Mouse (Mus musculus): ENCODE results near the gene Alas2. TPM values are rescaled to one million over a fixed set of nuclear protein-coding genes. Genes with fewer than 3 reads are reported as not detected.
A peak's percentile ranks its signal among the peaks of the same experiment; 100 is the strongest.

Alas2 gene
- polyA plus RNA-seq, 1 experiment from 2014 or later = 31.0 TPM

DNA sequence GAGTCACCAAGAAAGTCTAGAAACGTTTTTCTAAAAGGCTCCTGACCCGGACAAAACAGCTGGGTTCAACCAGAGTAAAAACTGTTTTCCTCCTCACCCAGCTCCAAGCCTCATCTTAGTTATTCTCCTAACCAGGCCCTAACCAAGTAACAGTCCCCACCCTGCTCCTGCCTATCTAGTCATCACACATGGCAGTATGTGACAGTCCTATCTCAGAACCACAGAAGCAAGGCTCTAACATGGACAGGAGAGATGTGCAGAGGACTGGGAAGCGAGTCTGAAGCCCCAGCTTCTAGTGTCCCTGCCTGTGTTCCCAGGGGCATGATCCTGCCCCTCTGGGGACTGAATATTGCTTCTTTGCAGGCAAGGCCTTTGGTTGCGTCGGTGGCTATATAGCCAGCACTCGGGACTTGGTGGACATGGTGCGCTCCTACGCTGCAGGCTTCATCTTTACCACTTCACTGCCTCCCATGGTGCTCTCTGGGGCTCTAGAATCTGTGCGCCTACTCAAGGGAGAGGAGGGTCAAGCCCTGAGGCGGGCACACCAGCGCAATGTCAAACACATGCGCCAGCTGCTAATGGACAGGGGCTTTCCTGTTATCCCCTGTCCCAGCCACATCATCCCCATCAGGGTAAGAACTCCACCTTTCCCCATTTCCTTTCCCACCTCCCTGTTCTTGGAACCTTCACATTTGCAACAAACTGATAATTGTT, 17.6 kb downstream of the Alas2 start:
- ATAC-seq (ENCODE audit: insufficient number of reproducible peaks, insufficient read depth, low FRiP score, low TSS enrichment, low read depth) = no peak
- H3K4me3 ChIP-seq = no peak overlapping the region
- H3K4me1 ChIP-seq = no peaks in the 10 kb centered on the region

DNA sequence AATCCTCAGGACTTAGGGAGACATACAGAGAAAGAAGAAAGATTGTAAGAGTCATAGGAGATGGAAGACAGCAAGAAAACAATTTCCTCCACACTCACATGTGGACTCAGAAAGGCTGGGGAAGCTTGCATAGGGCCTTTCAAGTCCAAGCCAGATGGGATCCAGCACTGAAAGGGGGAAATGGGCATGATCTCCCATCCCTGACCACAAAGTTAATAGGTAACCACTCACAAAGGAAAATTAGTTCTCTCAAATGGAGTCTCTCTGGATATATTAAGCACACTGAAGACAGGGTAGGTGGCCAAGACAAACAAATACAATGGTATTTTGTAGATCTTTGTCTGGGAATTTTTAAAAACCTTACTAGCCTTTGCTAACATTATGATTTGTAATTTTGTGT, 34.7 kb downstream of the Alas2 start:
- Histone ChIP-seq H3K36me3 (peaks cover 31% of the 10 kb centered on the region), H3K4me1 (no peaks in the 10 kb centered on the region), H3K4me2 (no peak overlapping the region), H3K9me3 (no peaks in the 10 kb centered on the region), H3K9ac (no peak overlapping the region), H3K4me3 (no peak overlapping the region), H3K27me3 (peaks cover 3% of the 10 kb centered on the region; the same call in 1 of the 2 replicates), H3K27ac (no peak overlapping the region)
- ATAC-seq (ENCODE audit: insufficient number of reproducible peaks, insufficient read depth, low FRiP score, low TSS enrichment, low read depth) = no peak

More for the DNA sequence above, 17.6 kb downstream of the Alas2 start:
- Histone ChIP-seq H3K36me3 (0 out of 2 replicates have a peak, but pooled peaks cover 2% of the 10 kb centered on the region), H3K9me3 (no peaks in the 10 kb centered on the region), H3K4me2 (no peak overlapping the region), H3K27ac (no peak overlapping the region), H3K9ac (no peak overlapping the region), H3K27me3 (peaks cover 27% of the 10 kb centered on the region)
- WGBS = 84% methylated on average over 12 of the region's 12 CpGs

DNA sequence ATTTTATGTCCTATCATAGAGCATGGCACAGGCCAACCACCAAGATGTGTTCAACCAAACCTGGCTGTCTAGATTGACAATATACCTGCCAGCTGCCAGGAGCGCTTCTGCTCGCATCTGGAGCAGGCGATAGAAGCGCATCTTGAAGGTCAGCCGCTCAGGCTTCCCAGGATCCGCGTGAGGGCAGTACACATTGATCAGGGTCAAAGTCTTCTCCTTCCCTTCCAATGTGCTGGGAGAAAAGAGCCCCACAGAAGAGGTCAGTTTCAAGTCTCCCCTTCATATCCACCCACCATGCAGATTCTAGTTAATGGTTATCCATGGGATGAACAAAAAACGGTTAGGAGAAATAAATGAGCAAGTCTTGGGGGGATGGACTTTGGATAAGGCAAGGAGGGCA, 37.9 kb downstream of the Alas2 start:
- Histone ChIP-seq H3K4me3 (no peak overlapping the region), H3K4me1 (no peaks in the 10 kb centered on the region), H3K27me3 (peaks cover 17% of the 10 kb centered on the region; the same call in 1 of the 2 replicates), H3K27ac (no peak overlapping the region), H3K4me2 (no peak overlapping the region), H3K9me3 (no peaks in the 10 kb centered on the region), H3K9ac (no peak overlapping the region), H3K36me3 (peaks cover 31% of the 10 kb centered on the region)
- no peak for ATAC-seq (ENCODE audit: insufficient number of reproducible peaks, insufficient read depth, low FRiP score, low TSS enrichment, low read depth)
- WGBS = 95% methylated on average over 8 of the region's 8 CpGs

DNA sequence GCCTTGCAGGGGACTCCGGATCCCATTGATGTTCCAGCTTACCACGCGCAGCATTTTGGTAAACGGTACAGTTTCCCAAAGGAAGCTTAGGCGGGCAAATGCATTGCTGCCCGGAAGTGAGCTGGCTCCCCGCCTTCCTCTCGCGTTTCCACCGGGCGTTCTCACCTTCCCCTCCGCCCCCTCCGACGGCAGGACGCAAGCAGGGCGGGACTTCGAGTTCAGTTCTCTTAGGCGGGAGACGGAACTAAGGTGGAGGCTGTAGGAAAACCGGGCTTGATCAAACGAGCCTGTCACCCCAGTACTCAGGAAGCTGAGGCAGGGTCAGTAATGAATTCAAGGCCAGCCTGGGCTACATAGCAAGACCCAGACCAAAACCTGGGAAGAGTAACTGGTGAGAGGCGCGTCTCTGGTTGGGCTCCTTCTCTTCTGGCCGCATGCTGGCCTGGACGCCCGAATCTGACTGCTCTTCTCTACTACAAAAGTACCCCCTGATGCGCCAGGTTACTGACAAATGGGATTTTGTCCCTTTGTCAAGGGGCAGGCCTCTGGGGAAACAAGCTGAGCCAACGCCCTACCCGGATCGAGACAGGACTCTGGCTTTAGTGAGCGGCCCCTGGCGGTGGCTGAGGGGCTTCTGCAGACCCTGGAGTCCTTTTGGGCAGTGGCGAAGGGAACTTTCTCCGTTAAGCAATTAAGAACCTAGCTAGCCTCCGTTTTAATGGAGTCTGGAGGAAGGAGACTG, 41.0 kb downstream of the Alas2 start, which contains the start of gene Pfkfb1:
Gene Pfkfb1, plus strand, starts transcription at position 207 of the 742 bp plus-strand sequence.
- Histone ChIP-seq H3K27me3 (peaks cover 25% of the 10 kb centered on the region), H3K36me3 (peaks cover 17% of the 10 kb centered on the region), H3K4me1 (no peaks in the 10 kb centered on the region), H3K27ac (peak within 1 kb of the TSS; percentile 78), H3K9me3 (no peaks in the 10 kb centered on the region), H3K4me3 (peak within 1 kb of the TSS; percentile 56), H3K9ac (peak within 1 kb of the TSS; percentile 80), H3K4me2 (peak within 1 kb of the TSS; percentile 64)
- peak; percentile 88 for ATAC-seq (ENCODE audit: insufficient number of reproducible peaks, insufficient read depth, low FRiP score, low TSS enrichment, low read depth)
- WGBS = 25% methylated on average over 35 of the region's 35 CpGs

DNA sequence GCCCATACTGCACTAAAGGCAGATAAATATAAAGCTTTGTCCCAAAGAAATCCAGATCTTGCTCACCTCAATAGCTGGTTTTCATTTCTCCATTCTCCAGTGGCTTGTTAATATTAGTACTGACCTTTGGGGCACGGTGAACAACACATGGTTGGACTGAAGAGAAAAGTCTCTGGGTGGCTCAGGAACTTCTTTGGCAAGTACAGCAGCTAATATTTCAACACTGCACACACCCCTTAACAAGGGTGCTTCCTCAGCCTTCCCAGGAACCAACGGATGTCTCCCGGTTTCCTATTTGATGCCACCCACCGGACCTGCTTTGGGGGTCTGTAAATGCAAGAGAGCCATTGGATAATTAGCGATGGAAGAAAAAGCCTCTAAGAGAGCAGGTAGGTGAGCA, 42.5 kb downstream of the Alas2 start, which contains the start of gene Apex2:
Gene Apex2, minus strand, starts transcription at position 173 of the 400 bp plus-strand sequence.
- H3K4me3 ChIP-seq = peak within 1 kb of the TSS; percentile 56
- no peaks in the 10 kb centered on the region for H3K9me3 ChIP-seq
- no peak for ATAC-seq (ENCODE audit: insufficient number of reproducible peaks, insufficient read depth, low FRiP score, low TSS enrichment, low read depth)
- H3K4me1 ChIP-seq = no peaks in the 10 kb centered on the region
- H3K27ac ChIP-seq = no peak within 1 kb of the TSS
- 74% methylated on average over 5 of the region's 5 CpGs for WGBS
- H3K4me2 ChIP-seq = peak within 1 kb of the TSS; percentile 64
- H3K9ac ChIP-seq = no peak within 1 kb of the TSS
- H3K36me3 ChIP-seq = peaks cover 12% of the 10 kb centered on the region
- H3K27me3 ChIP-seq = peaks cover 28% of the 10 kb centered on the region

DNA sequence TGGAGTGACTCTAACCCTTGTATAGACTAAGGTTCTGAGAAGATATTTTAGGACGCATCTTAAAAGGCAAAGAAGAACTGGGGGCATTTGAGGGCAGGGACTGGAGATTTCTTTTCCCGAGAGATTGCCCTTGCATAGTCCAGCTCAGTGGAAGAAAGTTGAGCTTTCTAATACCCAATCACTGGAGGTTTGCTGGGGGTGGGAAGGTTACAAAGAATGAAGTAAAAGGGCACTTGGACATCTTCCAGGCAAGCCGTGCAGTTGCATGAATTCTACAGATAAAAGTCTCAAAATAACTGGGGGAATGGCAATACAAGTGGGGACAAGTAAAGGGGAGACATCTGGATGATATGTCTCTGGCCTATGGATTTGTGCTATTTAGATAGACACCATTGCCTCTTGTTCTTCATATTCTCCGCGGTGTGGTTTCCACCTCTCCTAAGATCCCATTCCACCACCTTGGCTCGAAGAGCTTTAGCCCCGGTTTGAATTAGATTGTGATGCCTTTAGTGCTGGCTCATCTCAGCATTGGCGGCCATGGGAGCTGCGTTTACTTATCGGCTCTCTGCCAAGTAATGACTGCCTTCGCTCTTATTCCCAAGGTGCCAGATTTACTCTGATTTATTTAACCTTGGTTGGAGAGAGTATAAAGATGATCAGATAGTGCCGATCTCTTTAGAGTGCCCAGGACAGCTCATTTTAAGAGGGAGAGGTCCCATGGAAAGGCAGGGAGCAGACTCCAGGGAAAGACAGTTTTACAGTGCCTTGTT, 46.3 kb downstream of the Alas2 start:
- Histone ChIP-seq H3K4me1 (no peaks in the 10 kb centered on the region), H3K4me3 (no peak overlapping the region), H3K9ac (no peak overlapping the region), H3K4me2 (no peak overlapping the region), H3K27me3 (peaks cover 18% of the 10 kb centered on the region), H3K27ac (no peak overlapping the region), H3K36me3 (no peaks in the 10 kb centered on the region), H3K9me3 (no peaks in the 10 kb centered on the region)
- 87% methylated on average over 12 of the region's 12 CpGs for WGBS
- ATAC-seq (ENCODE audit: insufficient number of reproducible peaks, insufficient read depth, low FRiP score, low TSS enrichment, low read depth) = no peak

DNA sequence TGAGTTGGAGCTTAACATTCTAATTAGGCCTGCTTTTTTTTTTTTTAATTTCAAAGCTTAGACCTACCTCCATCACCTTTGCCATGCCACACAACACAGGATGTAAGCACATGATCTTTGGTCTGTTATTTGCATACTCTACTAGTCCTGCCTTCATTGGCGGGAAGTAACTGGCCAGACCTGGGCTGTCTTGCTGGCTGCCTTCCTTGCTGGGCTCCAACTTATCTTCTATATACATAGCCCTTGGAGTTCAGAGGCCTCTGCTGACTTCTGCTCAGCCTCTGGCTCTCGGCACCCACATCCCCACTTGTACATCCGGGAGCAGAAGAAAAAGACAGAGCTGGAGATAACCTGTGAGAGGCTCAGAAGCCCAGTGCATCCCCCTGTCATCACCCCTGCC, 47.0 kb downstream of the Alas2 start:
- Histone ChIP-seq H3K4me2 (no peak overlapping the region), H3K27me3 (peaks cover 20% of the 10 kb centered on the region), H3K4me3 (no peak overlapping the region), H3K9ac (no peak overlapping the region), H3K27ac (no peak overlapping the region), H3K36me3 (no peaks in the 10 kb centered on the region), H3K4me1 (no peaks in the 10 kb centered on the region), H3K9me3 (no peaks in the 10 kb centered on the region)
- no peak for ATAC-seq (ENCODE audit: insufficient number of reproducible peaks, insufficient read depth, low FRiP score, low TSS enrichment, low read depth)
- 86% methylated on average over 3 of the region's 3 CpGs for WGBS

DNA sequence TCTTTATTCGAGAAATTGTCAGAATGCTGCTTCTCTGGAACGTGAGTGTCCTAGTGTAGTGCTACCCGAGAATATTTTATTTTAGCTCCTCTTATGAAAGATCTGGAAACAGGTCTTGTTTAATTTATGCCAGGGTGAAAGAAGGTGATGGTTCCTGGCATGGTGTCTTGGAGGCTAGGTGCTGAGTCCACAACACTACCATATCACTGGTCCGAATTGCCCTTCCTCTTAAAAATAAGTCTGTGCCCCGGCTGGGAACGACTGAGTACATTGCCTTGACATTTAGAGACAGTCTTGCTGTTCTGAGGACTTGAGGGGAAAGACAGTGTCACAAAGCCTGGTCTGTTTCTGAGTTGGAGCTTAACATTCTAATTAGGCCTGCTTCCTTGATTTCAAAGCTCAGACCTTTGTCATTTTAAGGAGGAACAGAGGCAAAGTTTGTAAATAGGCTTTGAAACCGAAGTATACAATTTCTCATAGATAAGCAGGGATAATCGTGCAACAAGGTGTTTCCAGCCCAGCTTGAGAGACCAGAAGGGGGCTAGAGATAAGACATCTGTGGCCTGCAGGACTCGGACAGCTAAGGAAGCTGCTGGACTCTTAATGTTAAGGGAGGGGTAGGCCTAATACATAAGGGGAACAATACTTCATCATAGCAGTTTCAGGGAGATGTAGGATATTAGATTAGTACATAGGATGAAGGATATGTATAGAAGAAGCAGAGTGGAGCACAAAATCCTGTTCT, 48.0 kb downstream of the Alas2 start:
- no peak for ATAC-seq (ENCODE audit: insufficient number of reproducible peaks, insufficient read depth, low FRiP score, low TSS enrichment, low read depth)
- Histone ChIP-seq H3K9ac (no peak overlapping the region), H3K27me3 (peaks cover 14% of the 10 kb centered on the region), H3K4me3 (no peak overlapping the region), H3K4me2 (no peak overlapping the region), H3K27ac (no peak overlapping the region), H3K4me1 (no peaks in the 10 kb centered on the region), H3K9me3 (no peaks in the 10 kb centered on the region), H3K36me3 (no peaks in the 10 kb centered on the region)
- 75% methylated on average over 9 of the region's 9 CpGs for WGBS

DNA sequence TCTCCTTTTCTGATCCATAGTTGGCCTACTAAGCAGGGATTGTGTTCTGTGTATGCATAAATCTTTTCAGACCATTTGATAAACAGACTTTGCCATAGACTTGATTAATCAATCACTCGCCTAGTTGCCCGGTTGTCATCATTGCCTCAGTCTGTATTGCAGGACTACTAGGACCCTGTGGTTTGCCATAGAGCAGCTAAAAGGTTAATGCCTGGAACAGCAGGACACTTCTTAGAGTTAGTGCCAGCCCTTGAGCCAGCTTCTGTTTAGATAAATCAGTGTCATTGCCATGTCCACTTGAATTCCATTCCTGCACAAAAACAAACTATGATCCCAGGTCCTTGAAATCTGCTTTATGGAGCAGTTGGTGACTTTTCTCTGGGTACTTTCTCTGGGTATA, 51.7 kb downstream of the Alas2 start:
- no peak for ATAC-seq (ENCODE audit: insufficient number of reproducible peaks, insufficient read depth, low FRiP score, low TSS enrichment, low read depth)

More for the DNA sequence above, 51.7 kb downstream of the Alas2 start:
- Histone ChIP-seq H3K4me3 (no peak overlapping the region), H3K27ac (no peak overlapping the region), H3K4me2 (no peak overlapping the region), H3K4me1 (no peaks in the 10 kb centered on the region), H3K27me3 (peaks cover 6% of the 10 kb centered on the region; the same call in 1 of the 2 replicates), H3K9ac (no peak overlapping the region), H3K9me3 (no peaks in the 10 kb centered on the region), H3K36me3 (no peaks in the 10 kb centered on the region)
- WGBS = 88% methylated on average over 2 of the region's 2 CpGs
